Mouse (Mus musculus): Measurements from ENCODE around the gene Ptpdc1.

DNA sequence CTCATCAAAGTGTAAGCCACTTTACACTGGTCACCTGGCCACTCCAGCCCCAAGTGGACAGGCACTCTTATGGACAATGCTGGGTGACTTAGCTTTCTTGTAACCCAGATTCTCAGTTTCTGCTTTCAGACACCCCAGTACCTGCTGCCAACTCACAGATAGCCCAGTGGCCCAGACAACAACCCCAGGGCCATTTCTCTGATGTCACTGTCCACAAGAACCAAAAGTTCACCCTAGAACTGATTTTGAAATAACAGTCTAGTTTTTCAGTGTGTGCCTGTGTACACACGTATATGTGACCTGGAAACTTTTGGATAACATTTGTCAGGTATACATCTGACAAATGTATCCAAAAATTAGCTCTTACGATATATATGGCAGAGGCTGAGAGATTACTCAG lies 64.0 kb downstream of the Ptpdc1 start:
- TF ChIP-seq POLR2A (IDR thresholded peaks at IDR 0.05; ENCODE audit: borderline replicate concordance, insufficient read depth, low read length): no peak
- no peak for TF ChIP-seq CTCF (IDR thresholded peaks at IDR 0.05; ENCODE audit: borderline replicate concordance, insufficient read depth, low read depth, low read length)

Measured in cerebellum, adult 2 months (tissue).